Mouse (Mus musculus) small intestine, adult 2 months (tissue): Measurements from ENCODE around the gene Chst11.

Source experiments
- CTCF ChIP-seq: fragments of 200-500 bp; IDR thresholded peaks from 2 replicates; pipeline ENCODE4 v1.5.1; 2012; ENCODE audit warnings: low read depth, mild to moderate bottlenecking, control low read depth, inconsistent platforms, low read length, moderate library complexity, mixed read lengths; ENCODE audit not compliant: insufficient replicate concordance, insufficient read length; ENCODE audit errors: extremely low read depth
- POLR2A ChIP-seq: fragments of 200-500 bp; IDR thresholded peaks from 2 replicates; pipeline ENCODE4 v1.6.1; 2012; ENCODE audit warnings: low read depth, mild to moderate bottlenecking, control low read depth, inconsistent platforms, low read length, moderate library complexity

DNA sequence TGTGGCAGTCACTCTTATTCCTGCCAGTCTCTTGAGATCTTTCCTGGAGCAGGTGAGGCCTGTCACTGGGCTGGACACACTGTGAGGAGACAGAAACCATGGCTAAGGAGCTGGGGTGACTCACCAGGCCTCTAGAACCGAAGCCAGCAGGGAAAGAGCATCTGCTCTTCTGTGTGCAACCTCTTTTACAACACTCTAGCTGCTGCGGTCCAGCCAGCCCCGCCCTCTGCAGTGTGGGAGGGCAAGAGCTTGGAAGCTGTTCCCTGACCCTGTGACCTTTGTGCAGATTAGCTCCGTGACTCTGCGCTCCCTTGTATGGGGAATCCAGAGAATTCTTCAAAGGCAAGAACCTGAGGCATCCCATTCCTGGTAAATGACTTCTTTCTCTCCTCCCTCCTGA lies 84.5 kb downstream of the Chst11 start:
- TF ChIP-seq CTCF (no peak), POLR2A (no peak)
